Comparison of ENCODE assay signal across 8 mouse cellular contexts in the genomic region with DNA sequence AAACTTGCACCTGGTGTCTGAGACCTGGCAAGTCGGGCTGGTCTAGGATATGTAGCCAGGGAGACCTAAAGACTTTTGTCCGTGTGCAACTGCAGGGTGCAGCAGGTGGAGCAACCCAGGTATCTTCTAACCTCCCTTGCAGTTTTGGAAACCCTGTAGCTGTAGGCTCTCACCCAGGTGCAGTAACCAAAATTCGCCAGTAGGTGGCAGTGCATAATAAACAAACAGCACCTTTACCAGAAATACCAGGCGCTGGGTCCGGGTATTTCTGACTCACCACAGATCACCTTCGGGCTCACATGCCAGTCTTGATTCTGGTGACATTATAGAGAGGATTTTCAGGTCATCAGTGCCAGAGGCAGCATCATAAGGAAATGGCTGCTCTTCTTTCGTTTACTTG. TPM values are rescaled to one million over a fixed set of nuclear protein-coding genes. Genes with fewer than 3 reads are reported as not detected.
DNase-seq lines count a peak whose midpoint lies in the region; ATAC-seq and TF ChIP-seq lines count a peak whose summit lies in the region.

No protein-coding gene starts in this region.

- no peaks in the 10 kb centered on the region for H3K36me3 ChIP-seq in forebrain, embryonic 11.5 days (ENCODE audit: control insufficient read depth, insufficient read depth, low read length)
- H3K36me3 ChIP-seq in forebrain, embryonic 15.5 days = no peaks in the 10 kb centered on the region
- H3K36me3 ChIP-seq in midbrain, embryonic 11.5 days (ENCODE audit: control insufficient read depth, insufficient read depth, low read length) = no peaks in the 10 kb centered on the region

- no peak overlapping the region for H3K27ac ChIP-seq in forebrain, embryonic 11.5 days (ENCODE audit: low read depth, low read length)
- no peak overlapping the region for H3K27ac ChIP-seq in forebrain, embryonic 15.5 days (replicated peaks)
- H3K27ac ChIP-seq in left cerebral cortex, adult 2 months = no peak overlapping the region
- no peak overlapping the region for H3K27ac ChIP-seq in midbrain, embryonic 11.5 days (ENCODE audit: low read depth, low read length)

- intact Hi-C loops in heart, postnatal 36 days (cut with DNase I) = loop anchor here (5.0 kb wide), 2 partner anchors 162 to 847 kb away; a partner anchor contains a TSS
- intact Hi-C loops in left cerebral cortex, adult 2 months (cut with DNase I) = loop anchor here (1.0 to 2.0 kb wide), 3 partner anchors 169 to 298 kb away; no protein-coding TSS in a partner anchor

- no peak for TF ChIP-seq POLR2A in brain, embryonic 14.5 days (IDR thresholded peaks at IDR 0.05; ENCODE audit: borderline replicate concordance, extremely low read depth, insufficient read depth, insufficient read length, poor library complexity, severe bottlenecking)

- H3K4me2 ChIP-seq in forebrain, embryonic 11.5 days (ENCODE audit: low read depth, low read length, severe bottlenecking) = no peak overlapping the region
- H3K4me2 ChIP-seq in forebrain, embryonic 15.5 days (replicated peaks) = no peak overlapping the region
- no peak overlapping the region for H3K4me2 ChIP-seq in midbrain, embryonic 11.5 days

- H3K4me3 ChIP-seq in forebrain, embryonic 11.5 days (ENCODE audit: low read depth, low read length) = no peak overlapping the region
- no peak overlapping the region for H3K4me3 ChIP-seq in forebrain, embryonic 15.5 days
- no peak overlapping the region for H3K4me3 ChIP-seq in left cerebral cortex, adult 2 months
- H3K4me3 ChIP-seq in midbrain, embryonic 11.5 days (ENCODE audit: low read depth, low read length) = no peak overlapping the region

- H3K4me1 ChIP-seq in forebrain, embryonic 11.5 days (replicated peaks; ENCODE audit: control insufficient read depth, insufficient read depth, low read length) = peaks cover 11% of the 10 kb centered on the region; the same call in 1 of the 2 replicates
- peaks cover 25% of the 10 kb centered on the region for H3K4me1 ChIP-seq in forebrain, embryonic 15.5 days
- peaks cover 10% of the 10 kb centered on the region for H3K4me1 ChIP-seq in midbrain, embryonic 11.5 days (ENCODE audit: control insufficient read depth, insufficient read depth, low read length)

- no peak overlapping the region for H3K9ac ChIP-seq in forebrain, embryonic 11.5 days (ENCODE audit: low read length)
- H3K9ac ChIP-seq in forebrain, embryonic 15.5 days (replicated peaks) = no peak overlapping the region; the same call in 1 of the 2 replicates
- H3K9ac ChIP-seq in midbrain, embryonic 11.5 days (ENCODE audit: low read length) = no peak overlapping the region

- peak; percentile 90 for DNase-seq in forebrain, embryonic 11.5 days (ENCODE audit: low spot score)
- peak; percentile 87 for DNase-seq in brain, embryonic 14.5 days (ENCODE audit: low read depth)
- peak; percentile 1 for DNase-seq in fat pad, adult 2 months (ENCODE audit: extremely low read depth, low read depth, low spot score)
- DNase-seq in heart, postnatal 36 days = peak; percentile 80 to 88
- peak; percentile 77 to 82 for DNase-seq in left cerebral cortex, adult 2 months (ENCODE audit: extremely low spot score in 1 of 2, low spot score in 2 of 2)
- DNase-seq in midbrain, embryonic 11.5 days (ENCODE audit: low spot score, missing footprints) = peak; percentile 98
- DNase-seq in spleen, adult 18-20 months = peak; percentile 49 to 76

- WGBS in forebrain, embryonic 11.5 days = 3% methylated on average over 7 of the region's 7 CpGs
- 2% methylated on average over 7 of the region's 7 CpGs for WGBS in forebrain, embryonic 15.5 days
- WGBS in midbrain, embryonic 11.5 days = 3% methylated on average over 7 of the region's 7 CpGs

- peak; percentile 84; the same call in 1 of the 2 replicates for TF ChIP-seq CTCF in brain, embryonic 14.5 days (IDR thresholded peaks at IDR 0.05; ENCODE audit: borderline replicate concordance, extremely low read depth, insufficient read depth, insufficient read length)
- peak; percentile 99 for TF ChIP-seq CTCF in left cerebral cortex, adult 2 months (IDR thresholded peaks at IDR 0.05)

- ATAC-seq in forebrain, embryonic 11.5 days (replicated peaks; ENCODE audit: low FRiP score) = no peak
- ATAC-seq in forebrain, embryonic 15.5 days (replicated peaks) = no peak
- peak; percentile 27; the same call in 1 of the 2 replicates for ATAC-seq in midbrain, embryonic 11.5 days (ENCODE audit: low FRiP score)

- peaks cover 47% of the 10 kb centered on the region for H3K27me3 ChIP-seq in forebrain, embryonic 11.5 days (ENCODE audit: control insufficient read depth, insufficient read depth, low read length)
- H3K27me3 ChIP-seq in forebrain, embryonic 15.5 days = peaks cover 75% of the 10 kb centered on the region
- peaks cover 10% of the 10 kb centered on the region for H3K27me3 ChIP-seq in midbrain, embryonic 11.5 days (ENCODE audit: control insufficient read depth, insufficient read depth, low read length)

- no peaks in the 10 kb centered on the region for H3K9me3 ChIP-seq in forebrain, embryonic 11.5 days (ENCODE audit: control insufficient read depth, low read length)
- H3K9me3 ChIP-seq in forebrain, embryonic 15.5 days = no peaks in the 10 kb centered on the region
- H3K9me3 ChIP-seq in midbrain, embryonic 11.5 days (ENCODE audit: control insufficient read depth, low read length) = no peaks in the 10 kb centered on the region

RNA-seq across cellular contexts. Expression of a gene that starts 55.5 kb away (rescaled TPM):
- polyA plus RNA-seq in forebrain, embryonic 11.5 days (2014; fragmentation: Nextera tagmentation; extraction: Ambion mirVana) = 0.23 and 0.48 TPM in 2 replicates
- 0.92 and 1.7 TPM in 2 replicates for polyA plus RNA-seq in forebrain, embryonic 15.5 days (2015; fragmentation: Nextera tagmentation; extraction: Ambion mirVana)
- 1.3 and 1.5 TPM in 2 replicates for polyA plus RNA-seq in brain, embryonic 14.5 days (2012; rRNA removed)
- total RNA-seq in heart, postnatal 36 days (2021) = not detected
- 1 to 10 TPM; 1.1 to 1.7 TPM for total RNA-seq in left cerebral cortex, adult 2 months (2021)
- polyA plus RNA-seq in midbrain, embryonic 11.5 days (2014; fragmentation: Nextera tagmentation; extraction: Ambion mirVana) = 0.33 and 0.77 TPM in 2 replicates

RNA-seq across cellular contexts. Expression of a gene that starts 55.9 kb away (rescaled TPM):
- 1.5 and 2.1 TPM in 2 replicates for polyA plus RNA-seq in forebrain, embryonic 11.5 days (2014; fragmentation: Nextera tagmentation; extraction: Ambion mirVana)
- polyA plus RNA-seq in forebrain, embryonic 15.5 days (2015; fragmentation: Nextera tagmentation; extraction: Ambion mirVana) = 1.5 and 1.8 TPM in 2 replicates
- 1.5 and 2.4 TPM in 2 replicates for polyA plus RNA-seq in brain, embryonic 14.5 days (2012; rRNA removed)
- not detected for total RNA-seq in heart, postnatal 36 days (2021)
- total RNA-seq in left cerebral cortex, adult 2 months (2021) = not detected
- polyA plus RNA-seq in midbrain, embryonic 11.5 days (2014; fragmentation: Nextera tagmentation; extraction: Ambion mirVana) = 2.4 and 3.0 TPM in 2 replicates

Comparison
In these comparisons a context has a peak if more than half of its experiments do, and no peak if none do; other contexts are left out.
1. DNase-seq: peak in every context shown above with its lines; median percentile 98 in midbrain, embryonic 11.5 days; 90 in forebrain, embryonic 11.5 days; 87 in brain, embryonic 14.5 days; 84 in heart, postnatal 36 days; 80 in left cerebral cortex, adult 2 months; 62 in spleen, adult 18-20 months; 1 in fat pad, adult 2 months.